Mouse (Mus musculus): ENCODE data around the gene Dusp6. TPM values are rescaled to one million over a fixed set of nuclear protein-coding genes. Genes with fewer than 3 reads are reported as not detected.

Gene Dusp6
- polyA plus RNA-seq, 1 experiment from 2014 or later: 20.3 TPM

- Histone ChIP-seq H3K4me3 (ENCODE audit: low read depth, low read length) (no peak overlapping the region), H3K27ac (ENCODE audit: low read depth, low read length) (no peak overlapping the region), H3K9me3 (ENCODE audit: control insufficient read depth, low read length) (no peaks in the 10 kb centered on the region), H3K4me1 (ENCODE audit: control insufficient read depth, insufficient read depth, low read length) (no peaks in the 10 kb centered on the region), H3K4me2 (ENCODE audit: low read depth, low read length) (no peak overlapping the region), H3K27me3 (ENCODE audit: control insufficient read depth, insufficient read depth, low read length) (no peaks in the 10 kb centered on the region), H3K36me3 (ENCODE audit: control insufficient read depth, insufficient read depth, low read length) (no peaks in the 10 kb centered on the region), H3K9ac (replicated peaks; ENCODE audit: low read depth, low read length) (no peak overlapping the region)
- WGBS: 82% methylated on average over 10 of the region's 10 CpGs
- no peak for ATAC-seq (ENCODE audit: low read depth)
These were observed 20.3 kb upstream of the Dusp6 start for GRCm38 (mm10) chr10:99242721-99243120.

GRCm38 (mm10) chr10:99243907-99244489 is 19.0 kb upstream of the Dusp6 start:
- Histone ChIP-seq H3K4me1 (ENCODE audit: control insufficient read depth, insufficient read depth, low read length) (no peaks in the 10 kb centered on the region), H3K9ac (replicated peaks; ENCODE audit: low read depth, low read length) (no peak overlapping the region), H3K27ac (ENCODE audit: low read depth, low read length) (no peak overlapping the region), H3K27me3 (ENCODE audit: control insufficient read depth, insufficient read depth, low read length) (no peaks in the 10 kb centered on the region), H3K4me2 (ENCODE audit: low read depth, low read length) (no peak overlapping the region), H3K36me3 (ENCODE audit: control insufficient read depth, insufficient read depth, low read length) (no peaks in the 10 kb centered on the region), H3K4me3 (ENCODE audit: low read depth, low read length) (no peak overlapping the region), H3K9me3 (ENCODE audit: control insufficient read depth, low read length) (no peaks in the 10 kb centered on the region)
- ATAC-seq (ENCODE audit: low read depth): no peak
- WGBS: 71% methylated on average over 5 of the region's 5 CpGs

GRCm38 (mm10) chr10:99244655-99245260 is 18.3 kb upstream of the Dusp6 start:
- no peaks in the 10 kb centered on the region for H3K9me3 ChIP-seq (ENCODE audit: control insufficient read depth, low read length)
- H3K4me2 ChIP-seq (ENCODE audit: low read depth, low read length): no peak overlapping the region
- no peaks in the 10 kb centered on the region for H3K27me3 ChIP-seq (ENCODE audit: control insufficient read depth, insufficient read depth, low read length)
- no peak overlapping the region for H3K4me3 ChIP-seq (ENCODE audit: low read depth, low read length)
- ATAC-seq (ENCODE audit: low read depth): no peak
- H3K36me3 ChIP-seq (ENCODE audit: control insufficient read depth, insufficient read depth, low read length): no peaks in the 10 kb centered on the region
- H3K9ac ChIP-seq (replicated peaks; ENCODE audit: low read depth, low read length): no peak overlapping the region
- H3K4me1 ChIP-seq (ENCODE audit: control insufficient read depth, insufficient read depth, low read length): no peaks in the 10 kb centered on the region
- WGBS: 64% methylated on average over 7 of the region's 7 CpGs
- no peak overlapping the region for H3K27ac ChIP-seq (ENCODE audit: low read depth, low read length)

GRCm38 (mm10) chr10:99246797-99247508 is 16.1 kb upstream of the Dusp6 start:
- Histone ChIP-seq H3K27me3 (ENCODE audit: control insufficient read depth, insufficient read depth, low read length) (no peaks in the 10 kb centered on the region), H3K4me3 (ENCODE audit: low read depth, low read length) (no peak overlapping the region), H3K4me1 (ENCODE audit: control insufficient read depth, insufficient read depth, low read length) (no peaks in the 10 kb centered on the region), H3K4me2 (ENCODE audit: low read depth, low read length) (no peak overlapping the region), H3K36me3 (ENCODE audit: control insufficient read depth, insufficient read depth, low read length) (no peaks in the 10 kb centered on the region), H3K9me3 (ENCODE audit: control insufficient read depth, low read length) (no peaks in the 10 kb centered on the region), H3K27ac (ENCODE audit: low read depth, low read length) (no peak overlapping the region), H3K9ac (replicated peaks; ENCODE audit: low read depth, low read length) (no peak overlapping the region)
- no peak; the same call in 1 of the 2 replicates for ATAC-seq (ENCODE audit: low read depth)
- 60% methylated on average over 20 of the region's 20 CpGs for WGBS

- Histone ChIP-seq H3K9me3 (ENCODE audit: control insufficient read depth, low read length) (no peaks in the 10 kb centered on the region), H3K9ac (replicated peaks; ENCODE audit: low read depth, low read length) (no peak overlapping the region), H3K27ac (ENCODE audit: low read depth, low read length) (no peak overlapping the region), H3K36me3 (ENCODE audit: control insufficient read depth, insufficient read depth, low read length) (no peaks in the 10 kb centered on the region), H3K27me3 (ENCODE audit: control insufficient read depth, insufficient read depth, low read length) (no peaks in the 10 kb centered on the region), H3K4me1 (ENCODE audit: control insufficient read depth, insufficient read depth, low read length) (no peaks in the 10 kb centered on the region), H3K4me2 (ENCODE audit: low read depth, low read length) (no peak overlapping the region), H3K4me3 (ENCODE audit: low read depth, low read length) (no peak overlapping the region)
- no peak for ATAC-seq (ENCODE audit: low read depth)
- WGBS: 79% methylated on average over 11 of the region's 11 CpGs
These were observed 12.2 kb upstream of the Dusp6 start for GRCm38 (mm10) chr10:99250874-99251281.

GRCm38 (mm10) chr10:99253412-99253811 is 9.6 kb upstream of the Dusp6 start:
- no peaks in the 10 kb centered on the region for H3K4me1 ChIP-seq (ENCODE audit: control insufficient read depth, insufficient read depth, low read length)
- no peaks in the 10 kb centered on the region for H3K9me3 ChIP-seq (ENCODE audit: control insufficient read depth, low read length)
- no peaks in the 10 kb centered on the region for H3K36me3 ChIP-seq (ENCODE audit: control insufficient read depth, insufficient read depth, low read length)
- ATAC-seq (ENCODE audit: low read depth): no peak
- H3K4me3 ChIP-seq (ENCODE audit: low read depth, low read length): no peak overlapping the region
- no peak overlapping the region for H3K27ac ChIP-seq (ENCODE audit: low read depth, low read length)
- H3K4me2 ChIP-seq (ENCODE audit: low read depth, low read length): no peak overlapping the region
- H3K9ac ChIP-seq (replicated peaks; ENCODE audit: low read depth, low read length): no peak overlapping the region
- no peaks in the 10 kb centered on the region for H3K27me3 ChIP-seq (ENCODE audit: control insufficient read depth, insufficient read depth, low read length)
- WGBS: 90% methylated on average over 2 of the region's 2 CpGs

- Histone ChIP-seq H3K4me3 (ENCODE audit: low read depth, low read length) (no peak overlapping the region), H3K27ac (ENCODE audit: low read depth, low read length) (no peak overlapping the region), H3K36me3 (ENCODE audit: control insufficient read depth, insufficient read depth, low read length) (no peaks in the 10 kb centered on the region), H3K9ac (replicated peaks; ENCODE audit: low read depth, low read length) (no peak overlapping the region), H3K9me3 (ENCODE audit: control insufficient read depth, low read length) (no peaks in the 10 kb centered on the region), H3K4me2 (ENCODE audit: low read depth, low read length) (no peak overlapping the region), H3K4me1 (ENCODE audit: control insufficient read depth, insufficient read depth, low read length) (no peaks in the 10 kb centered on the region), H3K27me3 (ENCODE audit: control insufficient read depth, insufficient read depth, low read length) (no peaks in the 10 kb centered on the region)
- WGBS: 88% methylated on average over 10 of the region's 10 CpGs
- ATAC-seq (ENCODE audit: low read depth): no peak
These were observed 7.0 kb upstream of the Dusp6 start for GRCm38 (mm10) chr10:99255830-99256570.

- no peaks in the 10 kb centered on the region for H3K27me3 ChIP-seq (ENCODE audit: control insufficient read depth, insufficient read depth, low read length)
These were observed 5.5 kb upstream of the Dusp6 start for GRCm38 (mm10) chr10:99257531-99257930.

GRCm38 (mm10) chr10:99259840-99260239 is 3.2 kb upstream of the Dusp6 start:
- 80% methylated on average over 8 of the region's 8 CpGs for WGBS
- Histone ChIP-seq H3K9me3 (ENCODE audit: control insufficient read depth, low read length) (no peaks in the 10 kb centered on the region), H3K4me1 (ENCODE audit: control insufficient read depth, insufficient read depth, low read length) (peaks cover 11% of the 10 kb centered on the region; the same call in 1 of the 2 replicates), H3K4me3 (ENCODE audit: low read depth, low read length) (no peak overlapping the region), H3K9ac (replicated peaks; ENCODE audit: low read depth, low read length) (no peak overlapping the region), H3K36me3 (ENCODE audit: control insufficient read depth, insufficient read depth, low read length) (no peaks in the 10 kb centered on the region), H3K27me3 (ENCODE audit: control insufficient read depth, insufficient read depth, low read length) (no peaks in the 10 kb centered on the region), H3K27ac (ENCODE audit: low read depth, low read length) (no peak overlapping the region), H3K4me2 (ENCODE audit: low read depth, low read length) (no peak overlapping the region)
- no peak for ATAC-seq (ENCODE audit: low read depth)

More at GRCm38 (mm10) chr10:99257531-99257930, 5.5 kb upstream of the Dusp6 start:
- Histone ChIP-seq H3K36me3 (ENCODE audit: control insufficient read depth, insufficient read depth, low read length) (no peaks in the 10 kb centered on the region), H3K9me3 (ENCODE audit: control insufficient read depth, low read length) (no peaks in the 10 kb centered on the region), H3K9ac (replicated peaks; ENCODE audit: low read depth, low read length) (no peak overlapping the region), H3K27ac (ENCODE audit: low read depth, low read length) (no peak overlapping the region), H3K4me1 (ENCODE audit: control insufficient read depth, insufficient read depth, low read length) (peaks cover 7% of the 10 kb centered on the region; the same call in 1 of the 2 replicates), H3K4me3 (ENCODE audit: low read depth, low read length) (no peak overlapping the region), H3K4me2 (ENCODE audit: low read depth, low read length) (no peak overlapping the region)
- 87% methylated on average over 5 of the region's 5 CpGs for WGBS
- ATAC-seq (ENCODE audit: low read depth): no peak

Measured in neural tube, embryonic 14.5 days (tissue).